Mouse (Mus musculus) myocyte (in vitro differentiated cells): ENCODE data around the gene Col16a1. TPM values are rescaled to one million over a fixed set of nuclear protein-coding genes. Genes with fewer than 3 reads are reported as not detected.

Source experiments
- H3K27me3 ChIP-seq: one replicate; pipeline ENCODE4 v1.6.1; 2011; ENCODE audit not compliant: control insufficient read depth, insufficient read depth, insufficient read length
- H3K36me3 ChIP-seq: one replicate; pipeline ENCODE4 v1.6.1; 2011; ENCODE audit not compliant: control insufficient read depth, insufficient read depth
- H3K4me2 ChIP-seq: one replicate; pipeline ENCODE4 v1.6.1; 2011; ENCODE audit warnings: low read depth, control low read depth
- H3K4me3 ChIP-seq: one replicate; pipeline ENCODE4 v1.5.1; 2011; ENCODE audit warnings: mild to moderate bottlenecking, control low read depth, moderate library complexity
- H3K79me2 ChIP-seq: one replicate; pipeline ENCODE4 v1.6.1; 2011; ENCODE audit not compliant: control insufficient read depth, insufficient read depth
- H3ac ChIP-seq: one replicate; pipeline ENCODE4 v1.6.1; 2011; ENCODE audit not compliant: control insufficient read depth, insufficient read length
- CEBPB ChIP-seq: IDR thresholded peaks from 2 replicates; pipeline ENCODE4 v1.6.1; 2011; ENCODE audit warnings: mild to moderate bottlenecking, moderate library complexity; ENCODE audit not compliant: poor library complexity, insufficient read depth, severe bottlenecking
- E2F4 ChIP-seq: IDR thresholded peaks from one replicate; pipeline ENCODE4 v1.6.1; 2011; ENCODE audit warnings: mild to moderate bottlenecking, control low read depth, moderate library complexity; ENCODE audit not compliant: insufficient read depth
- MAX ChIP-seq: IDR thresholded peaks from one replicate; pipeline ENCODE4 v1.6.1; 2011; ENCODE audit warnings: low read depth, mild to moderate bottlenecking, control low read depth
- MYOD1 ChIP-seq, 3 experiments: IDR thresholded peaks; one replicate each; pipeline ENCODE4 v1.6.1; 2011; ENCODE audit warnings: control low read depth in 2 of 3, low read depth in 2 of 3, mild to moderate bottlenecking in 2 of 3, moderate library complexity in 1 of 3; ENCODE audit not compliant: insufficient read length in 2 of 3, control insufficient read depth in 1 of 3
- MYOG ChIP-seq, 3 experiments: IDR thresholded peaks; one replicate each; pipeline ENCODE4 v1.6.1; 2011; ENCODE audit warnings: control low read depth in 2 of 3, low read depth in 2 of 3, mild to moderate bottlenecking in 2 of 3; ENCODE audit not compliant: insufficient read length in 2 of 3, control insufficient read depth in 1 of 3, insufficient read depth in 1 of 3
- POLR2A ChIP-seq: IDR thresholded peaks from one replicate; pipeline ENCODE4 v1.6.1; 2011; ENCODE audit warnings: low read depth, mild to moderate bottlenecking, control low read depth, moderate library complexity; ENCODE audit not compliant: insufficient read length
- POLR2AphosphoS2 ChIP-seq: IDR thresholded peaks from one replicate; pipeline ENCODE4 v1.6.1; 2011; ENCODE audit warnings: low read depth, control low read depth; ENCODE audit not compliant: insufficient read length
- REST ChIP-seq: IDR thresholded peaks from one replicate; pipeline ENCODE4 v1.6.1; 2011; ENCODE audit warnings: mild to moderate bottlenecking, control low read depth, moderate library complexity; ENCODE audit not compliant: insufficient read depth, insufficient read length
- SRF ChIP-seq: IDR thresholded peaks from one replicate; pipeline ENCODE4 v1.6.1; 2011; ENCODE audit warnings: low read depth; ENCODE audit not compliant: control insufficient read depth, insufficient read length
- TCF12 ChIP-seq: IDR thresholded peaks from one replicate; pipeline ENCODE4 v1.6.1; 2011; ENCODE audit warnings: mild to moderate bottlenecking, control low read depth; ENCODE audit not compliant: poor library complexity, insufficient read depth, severe bottlenecking
- TCF3 ChIP-seq: IDR thresholded peaks from one replicate; pipeline ENCODE4 v1.6.1; 2011; ENCODE audit warnings: low read depth, control low read depth; ENCODE audit not compliant: insufficient read length
- USF1 ChIP-seq: IDR thresholded peaks from one replicate; pipeline ENCODE4 v1.6.1; 2011; ENCODE audit warnings: low read depth, mild to moderate bottlenecking, control low read depth, moderate library complexity
- polyA plus RNA-seq: library from polyadenylated mRNA; unstranded; fragments of >200 nt; fragmentation: generic; extraction: Trizol; gene quantifications from one replicate; pipeline ENCODE4 v1.2.1, GENCODE M21; 2012; ENCODE audit warnings: missing spikeins

Gene Col16a1
- polyA plus RNA-seq, 1 experiment = 13.9 TPM

DNA sequence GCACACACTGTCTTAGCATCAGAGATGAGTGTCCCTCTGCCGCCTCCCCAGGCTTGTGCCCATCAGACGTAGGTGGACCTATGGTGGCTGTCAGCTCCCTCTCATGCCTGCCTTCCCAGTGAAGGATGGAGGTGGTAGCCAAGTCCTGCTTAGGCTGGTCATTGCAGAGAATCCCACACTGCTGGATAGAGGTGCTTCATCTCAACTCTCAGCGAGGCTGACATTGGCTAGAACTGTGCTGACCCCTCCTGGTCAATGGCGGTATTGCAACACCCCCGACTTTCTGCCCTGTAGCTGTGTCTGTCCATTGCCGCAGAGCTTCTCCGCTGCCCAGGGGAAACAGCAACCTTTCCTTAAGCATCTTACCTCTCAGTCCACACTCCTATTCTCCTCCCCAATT, 39.7 kb downstream of the Col16a1 start:
- Histone ChIP-seq H3K4me2 (no peak overlapping the region), H3ac (no peak overlapping the region), H3K27me3 (no peaks in the 10 kb centered on the region), H3K4me3 (no peak overlapping the region), H3K36me3 (no peaks in the 10 kb centered on the region), H3K79me2 (no peaks in the 10 kb centered on the region)
- TF ChIP-seq CEBPB (0 out of 2 replicates have a peak, but pooled peaks have one; percentile 12), MAX (no peak), MYOG (IDR thresholded peaks at IDR 0.05; ENCODE audit: control insufficient read depth in 1 of 3, insufficient read depth in 1 of 3, insufficient read length in 2 of 3, low read depth in 2 of 3) (no peak)

DNA sequence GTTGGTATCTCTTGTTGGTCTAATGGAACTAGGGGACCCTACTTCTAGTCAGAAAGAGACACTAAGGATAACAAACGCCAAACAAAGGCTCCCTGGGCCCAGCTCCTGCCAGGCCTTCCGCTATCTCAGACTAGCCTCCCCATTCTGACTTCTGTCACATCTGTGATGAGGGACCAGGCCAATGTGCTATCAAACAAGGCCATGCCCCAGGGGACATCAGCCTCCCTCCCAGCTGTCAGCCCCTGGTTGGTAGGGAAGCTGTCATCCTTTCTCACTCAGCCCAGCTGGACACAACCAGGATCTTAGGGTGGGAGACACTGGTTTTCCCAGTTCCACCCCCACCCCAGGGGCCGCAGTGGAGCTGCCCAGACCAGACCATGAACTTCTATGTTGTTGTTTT, 47.5 kb downstream of the Col16a1 start:
- H3K36me3 ChIP-seq = no peaks in the 10 kb centered on the region
- H3K4me2 ChIP-seq = no peak overlapping the region

DNA sequence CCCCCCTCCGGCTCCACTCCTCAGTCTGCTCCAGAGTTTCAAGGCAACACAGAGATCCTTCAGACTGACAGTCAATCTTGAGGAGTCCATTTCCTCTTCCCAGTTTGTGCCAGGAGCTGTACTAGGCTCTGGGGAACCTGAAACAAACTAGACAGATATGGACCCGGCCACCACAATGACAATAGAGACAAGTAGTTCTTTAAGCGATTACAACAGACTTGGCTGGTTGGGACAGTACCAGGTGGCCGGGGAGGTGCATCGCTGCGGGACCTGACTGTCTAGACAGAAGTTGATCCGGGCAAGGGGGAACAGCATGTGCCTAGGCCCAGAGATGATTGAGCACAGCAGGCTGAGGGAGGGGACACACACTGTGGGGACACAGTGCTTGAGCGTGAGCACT, 53.5 kb downstream of the Col16a1 start:
- TF ChIP-seq SRF = no peak
- no peak for TF ChIP-seq USF1
- no peak for TF ChIP-seq E2F4
- no peak for TF ChIP-seq POLR2AphosphoS2
- TF ChIP-seq MAX = no peak
- no peak for TF ChIP-seq REST
- no peak for TF ChIP-seq MYOG (IDR thresholded peaks at IDR 0.05; ENCODE audit: control insufficient read depth in 1 of 3, insufficient read depth in 1 of 3, insufficient read length in 2 of 3, low read depth in 2 of 3)
- no peak for TF ChIP-seq CEBPB
- TF ChIP-seq MYOD1 (IDR thresholded peaks at IDR 0.05; ENCODE audit: control insufficient read depth in 1 of 3, insufficient read length in 2 of 3, low read depth in 2 of 3) = no peak
- no peak for TF ChIP-seq POLR2A
- Histone ChIP-seq H3K4me2 (no peak overlapping the region), H3K27me3 (no peaks in the 10 kb centered on the region), H3ac (no peak overlapping the region), H3K4me3 (no peak overlapping the region), H3K36me3 (no peaks in the 10 kb centered on the region), H3K79me2 (no peaks in the 10 kb centered on the region)

More for the DNA sequence above, 47.5 kb downstream of the Col16a1 start:
- Histone ChIP-seq H3ac (no peak overlapping the region), H3K79me2 (no peaks in the 10 kb centered on the region), H3K27me3 (no peaks in the 10 kb centered on the region), H3K4me3 (no peak overlapping the region)
- TF ChIP-seq TCF3 (no peak), POLR2AphosphoS2 (no peak), USF1 (no peak), MAX (no peak), REST (no peak), TCF12 (no peak), MYOG (IDR thresholded peaks at IDR 0.05; ENCODE audit: control insufficient read depth in 1 of 3, insufficient read depth in 1 of 3, insufficient read length in 2 of 3, low read depth in 2 of 3) (no peak), CEBPB (no peak), E2F4 (no peak), SRF (no peak), POLR2A (no peak), MYOD1 (IDR thresholded peaks at IDR 0.05; ENCODE audit: control insufficient read depth in 1 of 3, insufficient read length in 2 of 3, low read depth in 2 of 3) (no peak)

DNA sequence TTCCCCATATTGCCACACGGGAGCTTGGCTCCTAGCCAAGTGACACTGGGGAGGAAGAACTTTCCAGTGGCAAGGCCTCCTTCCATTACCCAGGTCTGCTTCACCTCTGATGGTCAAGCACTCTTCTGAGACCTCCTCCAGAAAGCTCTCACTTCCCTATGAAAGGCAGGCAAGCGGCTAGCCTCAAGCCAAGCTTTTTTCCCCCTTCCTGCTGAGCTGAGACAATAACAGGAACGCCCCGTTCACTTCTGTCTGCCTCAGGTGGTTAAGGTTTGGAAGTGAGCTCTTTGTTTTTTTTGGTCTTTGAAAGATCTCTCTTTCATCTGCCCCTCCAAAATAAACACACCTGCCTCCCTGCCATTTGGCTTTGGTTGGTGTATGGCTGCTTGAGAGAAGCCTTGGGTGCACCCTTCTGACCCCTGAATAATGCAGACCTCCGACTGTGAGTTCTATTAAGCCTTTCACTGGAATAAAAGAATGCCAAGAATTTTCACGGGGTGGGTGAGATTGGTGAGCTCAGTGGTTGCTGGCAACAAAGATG, 54.5 kb downstream of the Col16a1 start, which contains the start of gene Pef1:
TSS of gene Pef1 (plus strand) at position 448 of the 541 bp plus-strand sequence.
- H3K27me3 ChIP-seq = no peaks in the 10 kb centered on the region
- no peak within 1 kb of the TSS for H3K4me2 ChIP-seq
- no peaks in the 10 kb centered on the region for H3K36me3 ChIP-seq
- H3ac ChIP-seq = no peak within 1 kb of the TSS
- TF ChIP-seq MYOD1 (IDR thresholded peaks at IDR 0.05; ENCODE audit: control insufficient read depth in 1 of 3, insufficient read length in 2 of 3, low read depth in 2 of 3) = no peak
- no peak for TF ChIP-seq TCF12
- TF ChIP-seq CEBPB = no peak
- TF ChIP-seq REST = no peak
- TF ChIP-seq MYOG (IDR thresholded peaks at IDR 0.05; ENCODE audit: control insufficient read depth in 1 of 3, insufficient read depth in 1 of 3, insufficient read length in 2 of 3, low read depth in 2 of 3) = no peak
- TF ChIP-seq MAX = no peak
- TF ChIP-seq E2F4 = no peak
- TF ChIP-seq POLR2A = no peak
- no peak for TF ChIP-seq TCF3
- no peak for TF ChIP-seq POLR2AphosphoS2
- no peak for TF ChIP-seq USF1
- H3K79me2 ChIP-seq = no peaks in the 10 kb centered on the region
- no peak within 1 kb of the TSS for H3K4me3 ChIP-seq

DNA sequence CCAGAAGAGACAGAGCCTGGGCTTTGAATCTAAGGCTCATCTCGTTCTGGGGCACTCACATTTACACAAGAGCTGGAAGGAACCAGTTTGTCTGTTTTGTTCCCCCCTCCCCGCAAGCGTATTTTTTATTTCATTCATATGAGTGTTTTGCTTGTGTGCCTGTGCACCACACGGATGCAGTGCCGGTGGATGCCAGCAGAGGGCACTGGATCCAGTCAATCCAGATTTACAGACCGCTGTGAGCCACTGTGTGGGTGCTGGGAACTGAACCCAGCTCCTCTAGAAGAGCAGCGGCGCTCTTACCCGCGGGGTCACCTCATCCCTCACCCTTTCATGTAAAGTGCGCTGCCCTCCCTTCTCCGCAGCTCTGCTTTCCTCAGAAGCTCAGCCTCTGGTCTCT, 56.0 kb downstream of the Col16a1 start:
- Histone ChIP-seq H3K4me3 (no peak overlapping the region), H3ac (no peak overlapping the region), H3K79me2 (peaks cover 10% of the 10 kb centered on the region), H3K27me3 (no peaks in the 10 kb centered on the region), H3K36me3 (no peaks in the 10 kb centered on the region), H3K4me2 (no peak overlapping the region)
- TF ChIP-seq MYOD1 (IDR thresholded peaks at IDR 0.05; ENCODE audit: control insufficient read depth in 1 of 3, insufficient read length in 2 of 3, low read depth in 2 of 3) (no peak), TCF12 (no peak), REST (no peak), TCF3 (no peak), MAX (no peak), USF1 (no peak), POLR2AphosphoS2 (no peak), MYOG (IDR thresholded peaks at IDR 0.05; ENCODE audit: control insufficient read depth in 1 of 3, insufficient read depth in 1 of 3, insufficient read length in 2 of 3, low read depth in 2 of 3) (no peak), POLR2A (no peak), E2F4 (no peak), SRF (no peak), CEBPB (no peak)
